Mouse (Mus musculus) lung, adult 2 months (tissue): ENCODE measurements around the gene Spock2.

Source experiments
- CTCF ChIP-seq: fragments of 200-500 bp; IDR thresholded peaks from 2 replicates; pipeline ENCODE4 v1.5.1; 2011; ENCODE audit warnings: mild to moderate bottlenecking, low read length, control low read depth; ENCODE audit not compliant: insufficient read depth
- POLR2A ChIP-seq: fragments of 200-500 bp; IDR thresholded peaks from 2 replicates; pipeline ENCODE4 v1.6.1; 2011; ENCODE audit warnings: low read depth, mild to moderate bottlenecking, control low read depth, low read length, borderline replicate concordance; ENCODE audit errors: extremely low read depth

- no peak for TF ChIP-seq CTCF
- TF ChIP-seq POLR2A = no peak
These were observed 25.4 kb upstream of the Spock2 start for GRCm38 (mm10) chr10:60080601-60080981.
